ENCODE assay signal across 7 mouse cellular contexts in genomic region chr4:128609925-128610402, GRCm38 (mm10). TPM values are rescaled to one million over a fixed set of nuclear protein-coding genes. Genes with fewer than 3 reads are reported as not detected.
DNase-seq lines count a peak whose midpoint lies in the region; ATAC-seq and TF ChIP-seq lines count a peak whose summit lies in the region.

TSS of gene Zscan20 (minus strand) at chr4:128610098.

- peak; percentile 43 for TF ChIP-seq CTCF in intestine, postnatal 0 days (IDR thresholded peaks at IDR 0.05; ENCODE audit: low read depth)
- peak; percentile 28; the same call in 1 of the 2 replicates for TF ChIP-seq CTCF in small intestine, adult 2 months (IDR thresholded peaks at IDR 0.05; ENCODE audit: extremely low read depth, insufficient read length, insufficient replicate concordance, low read depth, low read length)

- H3K4me2 ChIP-seq in intestine, postnatal 0 days (replicated peaks; ENCODE audit: low read depth): peak within 1 kb of the TSS; percentile 85
- peak within 1 kb of the TSS; percentile 75 for H3K4me2 ChIP-seq in midbrain, embryonic 12.5 days (replicated peaks)

- ATAC-seq in intestine, postnatal 0 days: peak; percentile 97
- peak; percentile 96 for ATAC-seq in midbrain, embryonic 12.5 days (ENCODE audit: low FRiP score, low read depth)

- TF ChIP-seq POLR2A in small intestine, adult 2 months (IDR thresholded peaks at IDR 0.05; ENCODE audit: low read depth, low read length): no peak

- DNase-seq in adrenal gland, postnatal 10 days: peak; percentile 94
- DNase-seq in embryonic facial prominence, embryonic 10.5 days (ENCODE audit: low spot score): peak; percentile 98
- peak; percentile 79 for DNase-seq in gonadal fat pad, adult 2 months (ENCODE audit: low read depth)
- DNase-seq in left cerebral cortex, postnatal 4 days: peak; percentile 98

- peaks cover 17% of the 10 kb centered on the region for H3K36me3 ChIP-seq in embryonic facial prominence, embryonic 10.5 days (replicated peaks)
- no peaks in the 10 kb centered on the region for H3K36me3 ChIP-seq in intestine, postnatal 0 days (ENCODE audit: control insufficient read depth, insufficient read depth)
- no peaks in the 10 kb centered on the region for H3K36me3 ChIP-seq in midbrain, embryonic 12.5 days
- no peaks in the 10 kb centered on the region for H3K36me3 ChIP-seq in small intestine, adult 2 months (ENCODE audit: control insufficient read depth, insufficient read depth, low read length)

- peak within 1 kb of the TSS; percentile 82 for H3K4me3 ChIP-seq in embryonic facial prominence, embryonic 10.5 days
- peak within 1 kb of the TSS; percentile 64 for H3K4me3 ChIP-seq in intestine, postnatal 0 days (ENCODE audit: low read depth, low read length)
- peak within 1 kb of the TSS; percentile 73 for H3K4me3 ChIP-seq in midbrain, embryonic 12.5 days
- peak within 1 kb of the TSS; percentile 97 for H3K4me3 ChIP-seq in small intestine, adult 2 months (ENCODE audit: low read depth, low read length)

- intact Hi-C loops in left cerebral cortex, postnatal 4 days (cut with DNase I): loop anchor here (5.0 kb wide), 2 partner anchors 97 to 162 kb away; no protein-coding TSS in a partner anchor

- peak within 1 kb of the TSS; percentile 28; the same call in 1 of the 2 replicates for H3K9ac ChIP-seq in intestine, postnatal 0 days (ENCODE audit: low read depth, low read length)
- peak within 1 kb of the TSS; percentile 83 for H3K9ac ChIP-seq in midbrain, embryonic 12.5 days (replicated peaks)

- H3K27me3 ChIP-seq in embryonic facial prominence, embryonic 10.5 days (replicated peaks; ENCODE audit: low read depth, poor library complexity, severe bottlenecking): 0 out of 2 replicates have a peak, but pooled peaks cover 4% of the 10 kb centered on the region
- no peaks in the 10 kb centered on the region for H3K27me3 ChIP-seq in intestine, postnatal 0 days (replicated peaks; ENCODE audit: control insufficient read depth, insufficient read depth, low read length)
- no peaks in the 10 kb centered on the region for H3K27me3 ChIP-seq in midbrain, embryonic 12.5 days
- H3K27me3 ChIP-seq in small intestine, adult 2 months (ENCODE audit: control insufficient read depth, insufficient read depth, low read length): no peaks in the 10 kb centered on the region

- H3K4me1 ChIP-seq in embryonic facial prominence, embryonic 10.5 days: peaks cover 14% of the 10 kb centered on the region
- no peaks in the 10 kb centered on the region for H3K4me1 ChIP-seq in intestine, postnatal 0 days (replicated peaks; ENCODE audit: control insufficient read depth, insufficient read depth, low read length)
- peaks cover 14% of the 10 kb centered on the region for H3K4me1 ChIP-seq in midbrain, embryonic 12.5 days
- 0 out of 2 replicates have a peak, but pooled peaks cover 2% of the 10 kb centered on the region for H3K4me1 ChIP-seq in small intestine, adult 2 months (ENCODE audit: control insufficient read depth, insufficient read depth, insufficient read length, low read length)

- H3K9me3 ChIP-seq in embryonic facial prominence, embryonic 10.5 days: no peaks in the 10 kb centered on the region
- H3K9me3 ChIP-seq in intestine, postnatal 0 days (ENCODE audit: control insufficient read depth): no peaks in the 10 kb centered on the region
- no peaks in the 10 kb centered on the region for H3K9me3 ChIP-seq in midbrain, embryonic 12.5 days

- H3K27ac ChIP-seq in embryonic facial prominence, embryonic 10.5 days (replicated peaks): peak within 1 kb of the TSS; percentile 87
- no peak within 1 kb of the TSS for H3K27ac ChIP-seq in intestine, postnatal 0 days (ENCODE audit: low read depth, low read length)
- H3K27ac ChIP-seq in midbrain, embryonic 12.5 days (replicated peaks): peak within 1 kb of the TSS; percentile 55
- no peak within 1 kb of the TSS for H3K27ac ChIP-seq in small intestine, adult 2 months (ENCODE audit: insufficient read depth, low read depth, low read length)

- WGBS in embryonic facial prominence, embryonic 10.5 days: under 1% methylated on average over 24 of the region's 24 CpGs
- under 1% methylated on average over 24 of the region's 24 CpGs for WGBS in intestine, postnatal 0 days
- under 1% methylated on average over 24 of the region's 24 CpGs for WGBS in midbrain, embryonic 12.5 days
- WGBS in small intestine, adult 2 months: under 1% methylated on average over 24 of the region's 24 CpGs

RNA-seq across cellular contexts. Expression of gene Zscan20, which starts in this region (rescaled TPM):
- 1 to 10 TPM; 4.3 to 5.6 TPM for total RNA-seq in adrenal gland, postnatal 10 days (2021)
- 7.1 and 7.8 TPM in 2 replicates for polyA plus RNA-seq in embryonic facial prominence, embryonic 10.5 days (2016; fragmentation: Nextera tagmentation; extraction: Ambion mirVana)
- polyA plus RNA-seq in gonadal fat pad, adult 2 months (2012; rRNA removed): 2.1 and 2.4 TPM in 2 replicates
- 0.87 and 1.0 TPM in 2 replicates for polyA plus RNA-seq in intestine, postnatal 0 days (2015; fragmentation: Nextera tagmentation; extraction: Ambion mirVana)
- 1 to 10 TPM; 7.5 to 9.5 TPM for total RNA-seq in left cerebral cortex, postnatal 4 days (2021)
- 8.0 and 9.2 TPM in 2 replicates for polyA plus RNA-seq in midbrain, embryonic 12.5 days (2016; fragmentation: Nextera tagmentation; extraction: Ambion mirVana)
- 0.69 and 1.6 TPM in 2 replicates for polyA plus RNA-seq in small intestine, adult 2 months (2012; rRNA removed)

Comparison
In these comparisons a context has a peak if more than half of its experiments do, and no peak if none do; other contexts are left out.
1. H3K27ac ChIP-seq: peak in embryonic facial prominence, embryonic 10.5 days (single experiment) and midbrain, embryonic 12.5 days (single experiment); none in intestine, postnatal 0 days (single experiment) and small intestine, adult 2 months (single experiment).
2. Peak in every context shown above with its lines, with median percentiles within 50 percentile points of each other: DNase-seq and H3K4me3 ChIP-seq.